Mouse (Mus musculus) myocyte (in vitro differentiated cells): Measurements from ENCODE around the gene P4htm. TPM values are rescaled to one million over a fixed set of nuclear protein-coding genes. Genes with fewer than 3 reads are reported as not detected.

Experiments
- H3K27me3 ChIP-seq: one replicate; pipeline ENCODE4 v1.6.1; 2011; ENCODE audit not compliant: control insufficient read depth, insufficient read depth, insufficient read length
- H3K36me3 ChIP-seq: one replicate; pipeline ENCODE4 v1.6.1; 2011; ENCODE audit not compliant: control insufficient read depth, insufficient read depth
- H3K4me2 ChIP-seq: one replicate; pipeline ENCODE4 v1.6.1; 2011; ENCODE audit warnings: low read depth, control low read depth
- H3K4me3 ChIP-seq: one replicate; pipeline ENCODE4 v1.5.1; 2011; ENCODE audit warnings: mild to moderate bottlenecking, control low read depth, moderate library complexity
- H3K79me2 ChIP-seq: one replicate; pipeline ENCODE4 v1.6.1; 2011; ENCODE audit not compliant: control insufficient read depth, insufficient read depth
- H3ac ChIP-seq: one replicate; pipeline ENCODE4 v1.6.1; 2011; ENCODE audit not compliant: control insufficient read depth, insufficient read length
- CEBPB ChIP-seq: IDR thresholded peaks from 2 replicates; pipeline ENCODE4 v1.6.1; 2011; ENCODE audit warnings: mild to moderate bottlenecking, moderate library complexity; ENCODE audit not compliant: poor library complexity, insufficient read depth, severe bottlenecking
- E2F4 ChIP-seq: IDR thresholded peaks from one replicate; pipeline ENCODE4 v1.6.1; 2011; ENCODE audit warnings: mild to moderate bottlenecking, control low read depth, moderate library complexity; ENCODE audit not compliant: insufficient read depth
- MAX ChIP-seq: IDR thresholded peaks from one replicate; pipeline ENCODE4 v1.6.1; 2011; ENCODE audit warnings: low read depth, mild to moderate bottlenecking, control low read depth
- MYOD1 ChIP-seq, 3 experiments: IDR thresholded peaks; one replicate each; pipeline ENCODE4 v1.6.1; 2011; ENCODE audit warnings: control low read depth in 2 of 3, low read depth in 2 of 3, mild to moderate bottlenecking in 2 of 3, moderate library complexity in 1 of 3; ENCODE audit not compliant: insufficient read length in 2 of 3, control insufficient read depth in 1 of 3
- MYOG ChIP-seq, 3 experiments: IDR thresholded peaks; one replicate each; pipeline ENCODE4 v1.6.1; 2011; ENCODE audit warnings: control low read depth in 2 of 3, low read depth in 2 of 3, mild to moderate bottlenecking in 2 of 3; ENCODE audit not compliant: insufficient read length in 2 of 3, control insufficient read depth in 1 of 3, insufficient read depth in 1 of 3
- POLR2A ChIP-seq: IDR thresholded peaks from one replicate; pipeline ENCODE4 v1.6.1; 2011; ENCODE audit warnings: low read depth, mild to moderate bottlenecking, control low read depth, moderate library complexity; ENCODE audit not compliant: insufficient read length
- POLR2AphosphoS2 ChIP-seq: IDR thresholded peaks from one replicate; pipeline ENCODE4 v1.6.1; 2011; ENCODE audit warnings: low read depth, control low read depth; ENCODE audit not compliant: insufficient read length
- REST ChIP-seq: IDR thresholded peaks from one replicate; pipeline ENCODE4 v1.6.1; 2011; ENCODE audit warnings: mild to moderate bottlenecking, control low read depth, moderate library complexity; ENCODE audit not compliant: insufficient read depth, insufficient read length
- SRF ChIP-seq: IDR thresholded peaks from one replicate; pipeline ENCODE4 v1.6.1; 2011; ENCODE audit warnings: low read depth; ENCODE audit not compliant: control insufficient read depth, insufficient read length
- TCF12 ChIP-seq: IDR thresholded peaks from one replicate; pipeline ENCODE4 v1.6.1; 2011; ENCODE audit warnings: mild to moderate bottlenecking, control low read depth; ENCODE audit not compliant: poor library complexity, insufficient read depth, severe bottlenecking
- TCF3 ChIP-seq: IDR thresholded peaks from one replicate; pipeline ENCODE4 v1.6.1; 2011; ENCODE audit warnings: low read depth, control low read depth; ENCODE audit not compliant: insufficient read length
- USF1 ChIP-seq: IDR thresholded peaks from one replicate; pipeline ENCODE4 v1.6.1; 2011; ENCODE audit warnings: low read depth, mild to moderate bottlenecking, control low read depth, moderate library complexity
- polyA plus RNA-seq: library from polyadenylated mRNA; unstranded; fragments of >200 nt; fragmentation: generic; extraction: Trizol; gene quantifications from one replicate; pipeline ENCODE4 v1.2.1, GENCODE M21; 2012; ENCODE audit warnings: missing spikeins

P4htm gene
- polyA plus RNA-seq, 1 experiment: 0.94 TPM

DNA sequence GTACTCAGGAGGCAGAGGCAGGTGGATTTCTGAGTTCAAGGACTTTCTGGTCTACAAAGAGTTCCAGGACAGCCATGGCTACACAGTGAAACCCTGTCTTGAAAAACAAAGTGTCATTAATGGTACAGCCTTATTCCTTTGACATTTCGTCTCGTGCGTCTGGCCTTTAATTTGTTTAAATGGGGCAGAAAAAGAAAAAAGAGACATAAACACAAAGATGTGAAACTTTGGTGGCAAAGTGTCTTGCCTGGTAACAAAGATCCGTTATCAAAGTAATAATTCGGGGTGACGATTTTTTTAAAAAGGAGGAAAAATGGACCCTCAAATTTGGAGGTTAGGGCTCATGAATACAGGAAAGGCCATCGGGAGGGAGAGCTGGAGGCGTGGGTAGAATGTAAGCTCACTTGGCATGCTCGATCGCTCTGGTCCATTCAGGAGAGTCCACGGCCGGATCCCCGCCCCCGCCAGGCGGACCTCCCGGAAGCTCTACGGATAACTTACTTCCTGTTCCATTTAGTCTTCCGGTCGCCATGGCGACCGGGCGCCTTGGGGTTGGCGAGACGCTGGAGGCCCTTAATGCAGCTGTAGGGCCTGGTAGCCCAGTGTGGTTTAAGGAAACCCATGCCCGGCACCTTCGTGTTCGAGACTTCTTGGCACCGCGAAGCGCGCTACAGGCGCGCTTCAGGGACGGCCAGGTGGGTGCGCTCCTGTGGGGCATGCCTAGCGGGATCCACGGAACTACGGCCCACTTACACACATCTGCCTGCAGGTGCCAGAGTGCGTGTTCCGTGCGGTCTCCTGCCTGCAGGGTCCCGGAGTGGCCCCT is 27.9 kb downstream of the P4htm start, which contains the start of gene Dalrd3:
Gene Dalrd3, plus strand, starts transcription at position 506 of the 826 bp plus-strand sequence.
- peak within 1 kb of the TSS; percentile 99 for H3K4me2 ChIP-seq
- peaks cover 13% of the 10 kb centered on the region for H3K36me3 ChIP-seq
- no peaks in the 10 kb centered on the region for H3K27me3 ChIP-seq
- peak within 1 kb of the TSS; percentile 82 for H3K4me3 ChIP-seq
- H3K79me2 ChIP-seq: no peaks in the 10 kb centered on the region
- peak; percentile 74 for TF ChIP-seq POLR2AphosphoS2
- TF ChIP-seq USF1: no peak
- peak; percentile 55 for TF ChIP-seq POLR2A
- H3ac ChIP-seq: no peak within 1 kb of the TSS

DNA sequence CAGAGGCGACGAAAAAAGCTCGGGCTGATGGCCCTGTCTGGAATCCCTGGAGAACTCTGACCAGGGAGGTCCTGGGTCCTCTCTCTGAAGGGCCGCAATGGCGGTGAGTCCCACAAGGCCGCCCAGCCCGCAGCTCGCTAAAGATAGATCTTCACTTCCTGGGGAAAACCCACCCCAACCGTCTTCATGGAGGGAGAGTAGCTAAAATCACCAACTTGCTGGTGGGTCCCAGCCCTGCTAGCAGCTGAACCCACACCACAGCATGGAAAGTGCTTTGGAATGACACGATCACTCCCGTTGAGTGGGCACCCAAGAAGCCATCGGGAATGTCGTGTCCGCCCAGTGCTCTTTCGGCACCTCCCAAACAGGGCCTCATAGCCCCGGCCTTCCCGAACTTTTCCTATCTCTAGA is 29.0 kb downstream of the P4htm start:
- Histone ChIP-seq H3ac (no peak overlapping the region), H3K79me2 (peaks cover under 1% of the 10 kb centered on the region), H3K27me3 (no peaks in the 10 kb centered on the region), H3K36me3 (peaks cover 13% of the 10 kb centered on the region), H3K4me2 (peak overlapping the region; percentile 99), H3K4me3 (peak overlapping the region; percentile 82)
- TF ChIP-seq POLR2A: no peak
- no peak for TF ChIP-seq POLR2AphosphoS2
- TF ChIP-seq CEBPB: no peak
- no peak for TF ChIP-seq TCF3
- no peak for TF ChIP-seq REST
- TF ChIP-seq MYOG (IDR thresholded peaks at IDR 0.05; ENCODE audit: control insufficient read depth in 1 of 3, insufficient read depth in 1 of 3, insufficient read length in 2 of 3, low read depth in 2 of 3): no peak
- TF ChIP-seq MAX: no peak
- no peak for TF ChIP-seq TCF12
- no peak for TF ChIP-seq MYOD1 (IDR thresholded peaks at IDR 0.05; ENCODE audit: control insufficient read depth in 1 of 3, insufficient read length in 2 of 3, low read depth in 2 of 3)
- no peak for TF ChIP-seq E2F4
- TF ChIP-seq SRF: no peak
- TF ChIP-seq USF1: no peak

DNA sequence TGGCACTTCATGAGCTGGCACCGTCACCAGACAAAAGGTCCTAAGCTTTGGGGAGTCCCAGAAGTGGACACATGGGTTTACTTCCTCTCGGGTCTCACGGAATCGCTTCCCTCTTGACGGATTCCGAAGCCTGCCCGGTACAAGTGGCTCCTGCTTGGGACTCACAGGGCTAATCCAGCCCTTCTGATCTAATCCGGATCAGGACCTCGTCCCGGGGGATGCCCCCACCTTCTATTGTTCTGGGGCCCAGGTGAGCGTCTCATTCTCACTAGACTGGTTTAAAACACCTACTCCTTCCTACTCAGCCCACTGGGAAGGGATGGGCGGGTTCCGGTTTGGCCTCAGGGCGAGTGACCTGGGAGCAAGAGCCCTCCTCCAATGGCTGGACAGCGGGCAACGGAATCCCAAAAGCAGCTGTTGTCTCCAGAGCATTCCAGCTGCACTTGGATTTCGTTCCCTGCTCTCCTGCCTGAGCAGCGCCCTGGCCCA is 29.5 kb downstream of the P4htm start:
- peaks cover 3% of the 10 kb centered on the region for H3K79me2 ChIP-seq
- H3ac ChIP-seq: peak overlapping the region; percentile 55
- peak overlapping the region; percentile 82 for H3K4me3 ChIP-seq
- H3K4me2 ChIP-seq: peak overlapping the region; percentile 99
- H3K36me3 ChIP-seq: peaks cover 18% of the 10 kb centered on the region
- H3K27me3 ChIP-seq: no peaks in the 10 kb centered on the region
- TF ChIP-seq POLR2AphosphoS2: no peak
- peak; percentile 11 for TF ChIP-seq POLR2A
- TF ChIP-seq MYOD1 (IDR thresholded peaks at IDR 0.05; ENCODE audit: control insufficient read depth in 1 of 3, insufficient read length in 2 of 3, low read depth in 2 of 3): peak in 2 of 3 experiments; percentile 73 to 84
- peak in 2 of 3 experiments; percentile 62 to 82 for TF ChIP-seq MYOG (IDR thresholded peaks at IDR 0.05; ENCODE audit: control insufficient read depth in 1 of 3, insufficient read depth in 1 of 3, insufficient read length in 2 of 3, low read depth in 2 of 3)

DNA sequence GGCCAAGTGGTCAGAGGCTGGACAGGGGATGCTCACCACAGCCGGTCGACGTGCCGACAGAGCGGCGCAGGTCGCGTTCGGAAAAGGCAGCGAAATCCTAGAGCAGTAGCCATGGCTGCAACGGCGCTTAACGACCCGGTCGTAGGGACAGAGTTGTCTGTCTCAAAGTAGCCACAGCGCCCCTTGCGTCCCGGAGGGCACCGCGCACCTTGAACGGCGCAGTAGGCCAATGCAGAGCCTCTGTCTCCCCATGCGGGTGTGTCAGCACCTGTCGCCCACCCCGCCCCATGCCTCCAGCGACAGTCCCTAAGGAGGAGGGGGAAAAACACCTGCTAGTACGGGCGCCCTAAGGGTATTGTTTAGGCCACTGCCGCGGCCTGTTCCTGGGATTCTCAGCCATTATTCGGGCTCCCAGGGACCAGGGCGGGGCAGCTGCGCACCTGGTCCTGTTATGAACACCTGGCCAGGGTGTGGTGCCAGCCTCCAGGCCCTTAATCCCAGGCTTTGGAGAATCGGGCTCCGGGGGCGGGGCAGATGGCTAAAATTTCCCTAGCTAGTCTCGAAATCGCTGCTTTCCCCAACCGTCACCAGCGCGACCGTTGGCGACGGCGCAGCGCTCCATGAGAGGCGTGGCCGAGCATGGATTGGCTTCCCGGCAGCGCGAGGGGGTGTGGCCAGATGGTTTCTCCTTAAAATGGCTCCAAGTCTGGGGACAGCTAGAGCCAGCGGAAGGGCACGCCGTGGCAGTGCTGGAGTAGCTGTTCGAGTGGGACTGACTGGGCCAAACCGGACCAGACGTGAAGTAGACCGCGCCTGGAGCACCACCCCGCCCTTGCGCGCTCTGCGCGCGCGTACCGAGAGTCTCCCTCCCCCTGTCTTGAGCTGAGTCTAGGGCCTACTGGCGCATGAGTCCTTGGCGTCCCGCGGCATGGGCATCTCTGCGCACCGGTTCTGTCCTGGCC is 30.4 kb downstream of the P4htm start, which contains the start of gene Ndufaf3:
Gene Ndufaf3, minus strand, starts transcription at position 620 of the 962 bp plus-strand sequence.
- peaks cover 19% of the 10 kb centered on the region for H3K36me3 ChIP-seq
- peak within 1 kb of the TSS; percentile 99 for H3K4me2 ChIP-seq

More for the DNA sequence above, 30.4 kb downstream of the P4htm start, which contains the start of gene Ndufaf3:
- Histone ChIP-seq H3ac (peak within 1 kb of the TSS; percentile 55), H3K27me3 (no peaks in the 10 kb centered on the region), H3K4me3 (peak within 1 kb of the TSS; percentile 82), H3K79me2 (peaks cover 3% of the 10 kb centered on the region)
- TF ChIP-seq POLR2AphosphoS2 (peak; percentile 95), SRF (peak; percentile 40), MYOD1 (IDR thresholded peaks at IDR 0.05; ENCODE audit: control insufficient read depth in 1 of 3, insufficient read length in 2 of 3, low read depth in 2 of 3) (peak in 2 of 3 experiments; percentile 87 to 95), TCF12 (no peak), CEBPB (no peak), REST (peak; percentile 13), E2F4 (no peak), POLR2A (peak; percentile 99), MYOG (IDR thresholded peaks at IDR 0.05; ENCODE audit: control insufficient read depth in 1 of 3, insufficient read depth in 1 of 3, insufficient read length in 2 of 3, low read depth in 2 of 3) (peak; percentile 58 to 95 (median 95)), MAX (no peak), USF1 (no peak), TCF3 (peak; percentile 6)
